Mouse (Mus musculus) intestine, postnatal 0 days (tissue): ENCODE measurements around the gene Acot9. TPM values are rescaled to one million over a fixed set of nuclear protein-coding genes. Genes with fewer than 3 reads are reported as not detected.

Experiments used
- ATAC-seq: fragments of 200-750 bp; cut with Nextera tagmentation; 2 replicates; pipeline ENCODE4 v1.8.0; 2017; ENCODE audit warnings: mild to moderate bottlenecking, moderate TSS enrichment, moderate library complexity
- H3K27ac ChIP-seq: fragments of 300-500 bp; sonication (generic); 2 replicates; pipeline ENCODE4 v1.5.1; 2014; ENCODE audit warnings: mild to moderate bottlenecking, low read depth, low read length, moderate library complexity
- H3K27me3 ChIP-seq: fragments of 300-500 bp; sonication (generic); replicated peaks from 2 replicates; pipeline ENCODE4 v1.6.1; 2014; ENCODE audit warnings: low read length, mixed read lengths; ENCODE audit not compliant: control insufficient read depth, insufficient read depth
- H3K36me3 ChIP-seq: fragments of 300-500 bp; sonication (generic); 2 replicates; pipeline ENCODE4 v1.6.1; 2014; ENCODE audit warnings: mild to moderate bottlenecking, moderate library complexity; ENCODE audit not compliant: control insufficient read depth, insufficient read depth
- H3K4me1 ChIP-seq: fragments of 300-500 bp; sonication (generic); replicated peaks from 2 replicates; pipeline ENCODE4 v1.6.1; 2014; ENCODE audit warnings: antibody characterized with exemption, low read length, mixed read lengths; ENCODE audit not compliant: control insufficient read depth, insufficient read depth
- H3K4me2 ChIP-seq: fragments of 300-500 bp; sonication (generic); replicated peaks from 2 replicates; pipeline ENCODE4 v1.6.1; 2014; ENCODE audit warnings: low read depth, mild to moderate bottlenecking, moderate library complexity
- H3K4me3 ChIP-seq: fragments of 300-500 bp; sonication (generic); 2 replicates; pipeline ENCODE4 v1.5.1; 2014; ENCODE audit warnings: low read depth, low read length
- H3K9ac ChIP-seq: fragments of 300-500 bp; sonication (generic); 2 replicates; pipeline ENCODE4 v1.6.1; 2014; ENCODE audit warnings: mild to moderate bottlenecking, low read depth, low read length
- H3K9me3 ChIP-seq: fragments of 300-500 bp; sonication (generic); 2 replicates; pipeline ENCODE4 v1.6.1; 2016; ENCODE audit warnings: mixed run types; ENCODE audit not compliant: control insufficient read depth
- CTCF ChIP-seq: sonication (generic); IDR thresholded peaks from 2 replicates; pipeline ENCODE4 v1.5.1; 2016; ENCODE audit warnings: low read depth, mild to moderate bottlenecking, control low read depth, antibody characterized with exemption, moderate library complexity
- whole genome bisulfite sequencing: fragments of 180-500 bp; shearing (Covaris S2); extraction: QIAGEN DNeasy Blood & Tissue Kit; methylation state at CpG from one replicate; pipeline ENCODE4 v1.1.7; 2014; 5-methylcytosine and 5-hydroxymethylcytosine counted together
- polyA plus RNA-seq: library from polyadenylated mRNA; unstranded; fragments of >200 nt; fragmentation: Nextera tagmentation; extraction: Ambion mirVana; gene quantifications from 2 replicates; pipeline ENCODE4 v1.2.1, GENCODE M21; 2015

Acot9 gene
- 26.2 and 26.3 TPM in 2 replicates for polyA plus RNA-seq

GRCm38 (mm10) chrX:155262235-155262914, at the start of gene Acot9:
Gene Acot9, plus strand, starts transcription at chrX:155262443.
- Histone ChIP-seq H3K27ac (peak within 1 kb of the TSS; percentile 71), H3K4me2 (peak within 1 kb of the TSS; percentile 63), H3K9me3 (no peaks in the 10 kb centered on the region), H3K4me1 (no peaks in the 10 kb centered on the region), H3K4me3 (peak within 1 kb of the TSS; percentile 61), H3K27me3 (no peaks in the 10 kb centered on the region), H3K36me3 (no peaks in the 10 kb centered on the region), H3K9ac (peak within 1 kb of the TSS; percentile 70)
- ATAC-seq, result peak; percentile 98
- peak; percentile 76 for TF ChIP-seq CTCF
- WGBS, result 28% methylated on average over 34 of the region's 37 CpGs

- H3K4me2 ChIP-seq, result peak overlapping the region; percentile 54
- no peaks in the 10 kb centered on the region for H3K4me1 ChIP-seq
- 67% methylated on average over 5 of the region's 5 CpGs for WGBS
- peak overlapping the region; percentile 64 for H3K4me3 ChIP-seq
- ATAC-seq, result no peak
- no peak for TF ChIP-seq CTCF
- H3K9ac ChIP-seq, result no peak overlapping the region; the same call in 1 of the 2 replicates
- 0 out of 2 replicates have a peak overlapping the region, but pooled peaks have one; percentile 90 for H3K27ac ChIP-seq
- no peaks in the 10 kb centered on the region for H3K36me3 ChIP-seq
- no peaks in the 10 kb centered on the region for H3K27me3 ChIP-seq
- H3K9me3 ChIP-seq, result no peaks in the 10 kb centered on the region
Measured at GRCm38 (mm10) chrX:155214291-155215136, 47.7 kb upstream of the Acot9 start.

GRCm38 (mm10) chrX:155215501-155216248, 46.6 kb upstream of the Acot9 start:
- ATAC-seq, result peak; percentile 65
- Histone ChIP-seq H3K4me3 (peak overlapping the region; percentile 64), H3K9me3 (no peaks in the 10 kb centered on the region), H3K27ac (peak overlapping the region; percentile 90), H3K4me2 (peak overlapping the region; percentile 54), H3K4me1 (no peaks in the 10 kb centered on the region), H3K27me3 (no peaks in the 10 kb centered on the region), H3K9ac (peak overlapping the region; percentile 69), H3K36me3 (no peaks in the 10 kb centered on the region)
- no peak for TF ChIP-seq CTCF
- 23% methylated on average over 22 of the region's 24 CpGs for WGBS

- 16% methylated on average over 26 of the region's 26 CpGs for WGBS
- Histone ChIP-seq H3K4me1 (no peaks in the 10 kb centered on the region), H3K9ac (peak within 1 kb of the TSS; percentile 69), H3K4me2 (peak within 1 kb of the TSS; percentile 54), H3K4me3 (peak within 1 kb of the TSS; percentile 64), H3K36me3 (no peaks in the 10 kb centered on the region), H3K9me3 (no peaks in the 10 kb centered on the region), H3K27me3 (no peaks in the 10 kb centered on the region), H3K27ac (peak within 1 kb of the TSS; percentile 90)
- peak; percentile 91 for TF ChIP-seq CTCF
- peak; percentile 95 for ATAC-seq
Measured at GRCm38 (mm10) chrX:155216271-155216670, 46.0 kb upstream of the Acot9 start, which contains the start of gene Sat1. Gene Sat1, minus strand, starts transcription at chrX:155216449.

GRCm38 (mm10) chrX:155218277-155218676, 44.0 kb upstream of the Acot9 start:
- no peak for TF ChIP-seq CTCF
- H3K4me1 ChIP-seq, result no peaks in the 10 kb centered on the region
- 60% methylated on average over 2 of the region's 2 CpGs for WGBS
- no peak overlapping the region for H3K27ac ChIP-seq
- no peak for ATAC-seq
- H3K9ac ChIP-seq, result no peak overlapping the region
- H3K36me3 ChIP-seq, result no peaks in the 10 kb centered on the region
- no peak overlapping the region for H3K4me3 ChIP-seq
- H3K27me3 ChIP-seq, result no peaks in the 10 kb centered on the region
- H3K4me2 ChIP-seq, result no peak overlapping the region
- no peaks in the 10 kb centered on the region for H3K9me3 ChIP-seq

- no peak for TF ChIP-seq CTCF
- Histone ChIP-seq H3K4me1 (no peaks in the 10 kb centered on the region), H3K27me3 (no peaks in the 10 kb centered on the region), H3K9ac (no peak overlapping the region), H3K4me2 (no peak overlapping the region), H3K4me3 (no peak overlapping the region), H3K36me3 (no peaks in the 10 kb centered on the region), H3K9me3 (no peaks in the 10 kb centered on the region), H3K27ac (no peak overlapping the region)
- no peak for ATAC-seq
Measured at GRCm38 (mm10) chrX:155256856-155257255, 5.4 kb upstream of the Acot9 start.
